Mouse (Mus musculus): ENCODE data around the gene 1520401A03Rik. TPM values are rescaled to one million over a fixed set of nuclear protein-coding genes. Genes with fewer than 3 reads are reported as not detected.

1520401A03Rik gene
- polyA plus RNA-seq, 1 experiment: 7.1 TPM

DNA sequence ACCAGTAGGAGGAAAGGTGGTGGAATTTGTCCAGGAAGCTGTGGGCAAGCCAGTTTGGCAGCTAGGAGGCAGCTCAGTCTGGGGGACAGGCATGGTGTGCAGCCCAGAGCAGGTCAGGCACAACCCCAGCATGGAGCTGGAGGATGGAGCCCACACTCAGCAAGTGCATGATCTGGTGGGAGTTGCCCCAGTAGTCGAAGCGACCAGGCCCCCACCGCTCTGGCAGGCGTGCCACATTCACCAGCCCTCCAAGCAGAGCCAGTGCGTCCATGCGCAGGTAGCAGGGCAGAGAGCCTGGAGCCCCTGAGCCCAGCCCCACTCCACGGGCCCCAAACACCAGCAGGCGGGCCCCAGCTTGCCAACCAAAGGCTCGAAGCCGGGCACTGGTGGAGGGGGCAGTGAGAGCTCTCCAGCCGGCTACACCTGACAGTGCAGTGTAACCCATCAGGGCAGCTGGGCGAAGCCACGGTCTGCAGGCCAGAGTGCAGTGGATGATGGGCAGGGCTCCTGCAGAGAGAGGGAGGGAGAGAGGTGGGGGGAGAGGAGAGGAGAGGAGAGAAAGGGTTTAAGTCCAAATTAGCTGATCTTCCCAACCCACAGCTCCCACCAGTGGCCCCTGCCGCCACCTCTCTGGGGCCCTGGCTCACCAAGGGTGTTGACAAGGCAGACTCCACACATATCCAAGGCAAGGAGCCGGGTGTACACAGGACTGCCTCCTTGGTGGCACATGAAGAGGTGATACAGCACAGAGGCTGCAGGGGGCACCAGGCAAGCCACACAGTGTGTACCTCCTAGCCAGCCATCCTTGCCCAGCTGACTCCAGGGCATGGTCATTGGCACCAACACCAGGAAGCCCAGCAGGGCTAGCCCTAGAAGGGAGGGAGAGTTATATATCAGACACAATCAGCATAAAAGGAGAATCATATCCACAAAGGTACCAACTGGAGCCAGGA lies 15.2 kb upstream of the 1520401A03Rik start:
- Histone ChIP-seq H3K27me3 (ENCODE audit: control insufficient read depth, insufficient read depth, low read length) (0 out of 2 replicates have a peak, but pooled peaks cover 4% of the 10 kb centered on the region), H3K27ac (ENCODE audit: control insufficient read depth, insufficient read depth, low read depth, low read length) (no peak overlapping the region), H3K4me3 (ENCODE audit: control insufficient read depth, low read depth, low read length) (no peak overlapping the region), H3K36me3 (ENCODE audit: control insufficient read depth, insufficient read depth, low read length) (no peaks in the 10 kb centered on the region), H3K4me1 (ENCODE audit: control insufficient read depth, insufficient read depth, low read length) (peaks cover 24% of the 10 kb centered on the region)
- no peak for TF ChIP-seq POLR2A (IDR thresholded peaks at IDR 0.05; ENCODE audit: control insufficient read depth, low read depth, low read length)
- no peak for TF ChIP-seq CTCF (IDR thresholded peaks at IDR 0.05; ENCODE audit: control insufficient read depth, insufficient read depth, insufficient replicate concordance, low read depth, low read length)

DNA sequence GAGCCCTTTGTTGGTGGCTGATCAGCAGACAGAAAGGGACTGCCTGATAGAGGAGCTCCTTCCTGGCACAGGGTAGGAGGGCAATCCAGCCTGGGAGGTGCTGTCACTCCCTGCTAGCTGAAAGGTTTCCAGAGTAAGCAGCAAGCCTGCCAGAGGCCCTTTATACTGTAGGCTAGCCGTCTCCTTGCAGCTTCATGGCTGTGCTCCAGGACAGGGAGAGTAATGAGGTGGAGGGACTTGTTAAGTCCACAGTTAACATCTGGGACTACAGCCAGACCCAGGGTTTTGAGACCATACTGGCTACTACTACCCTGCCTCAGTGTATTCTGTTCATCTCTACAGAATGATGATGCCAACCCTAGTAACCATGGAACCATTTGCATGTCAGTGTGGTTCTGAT lies 11.8 kb upstream of the 1520401A03Rik start:
- no peak overlapping the region; the same call in 1 of the 2 replicates for H3K4me3 ChIP-seq (ENCODE audit: control insufficient read depth, low read depth, low read length)
- no peak overlapping the region for H3K27ac ChIP-seq (ENCODE audit: control insufficient read depth, insufficient read depth, low read depth, low read length)
- peaks cover under 1% of the 10 kb centered on the region; the same call in 1 of the 2 replicates for H3K4me1 ChIP-seq (ENCODE audit: control insufficient read depth, insufficient read depth, low read length)
- no peaks in the 10 kb centered on the region; the same call in 1 of the 2 replicates for H3K36me3 ChIP-seq (ENCODE audit: control insufficient read depth, insufficient read depth, low read length)
- no peak for TF ChIP-seq POLR2A (IDR thresholded peaks at IDR 0.05; ENCODE audit: control insufficient read depth, low read depth, low read length)
- no peak for TF ChIP-seq CTCF (IDR thresholded peaks at IDR 0.05; ENCODE audit: control insufficient read depth, insufficient read depth, insufficient replicate concordance, low read depth, low read length)
- no peaks in the 10 kb centered on the region for H3K27me3 ChIP-seq (ENCODE audit: control insufficient read depth, insufficient read depth, low read length)

DNA sequence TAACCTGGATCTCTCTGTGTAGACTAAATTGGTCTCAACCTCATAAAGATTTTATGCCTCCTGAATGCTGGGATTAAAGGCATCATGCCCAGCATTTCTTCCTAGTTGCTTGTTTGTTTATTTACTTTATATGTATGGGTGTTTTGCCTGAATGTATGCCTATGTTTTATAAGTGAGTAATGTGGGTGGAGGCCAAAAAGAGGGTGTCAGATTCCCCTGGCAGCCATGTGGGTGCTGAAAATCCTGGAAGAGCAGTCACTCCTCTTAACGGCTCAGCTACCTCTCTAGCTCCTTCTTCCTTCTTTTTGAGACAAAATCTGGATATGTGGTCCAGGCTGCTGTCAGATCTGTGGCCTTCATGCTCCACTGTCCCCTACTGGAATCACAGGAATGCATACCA lies 7.9 kb upstream of the 1520401A03Rik start:
- H3K27ac ChIP-seq (ENCODE audit: control insufficient read depth, insufficient read depth, low read depth, low read length): no peak overlapping the region
- H3K4me1 ChIP-seq (ENCODE audit: control insufficient read depth, insufficient read depth, low read length): peaks cover 5% of the 10 kb centered on the region
- H3K27me3 ChIP-seq (ENCODE audit: control insufficient read depth, insufficient read depth, low read length): no peaks in the 10 kb centered on the region
- TF ChIP-seq CTCF (IDR thresholded peaks at IDR 0.05; ENCODE audit: control insufficient read depth, insufficient read depth, insufficient replicate concordance, low read depth, low read length) (no peak), POLR2A (IDR thresholded peaks at IDR 0.05; ENCODE audit: control insufficient read depth, low read depth, low read length) (no peak)
- no peak overlapping the region for H3K4me3 ChIP-seq (ENCODE audit: control insufficient read depth, low read depth, low read length)
- no peaks in the 10 kb centered on the region; the same call in 1 of the 2 replicates for H3K36me3 ChIP-seq (ENCODE audit: control insufficient read depth, insufficient read depth, low read length)

- TF ChIP-seq CTCF (IDR thresholded peaks at IDR 0.05; ENCODE audit: control insufficient read depth, insufficient read depth, insufficient replicate concordance, low read depth, low read length) (no peak), POLR2A (IDR thresholded peaks at IDR 0.05; ENCODE audit: control insufficient read depth, low read depth, low read length) (no peak)
- Histone ChIP-seq H3K4me1 (ENCODE audit: control insufficient read depth, insufficient read depth, low read length) (peaks cover 16% of the 10 kb centered on the region), H3K4me3 (ENCODE audit: control insufficient read depth, low read depth, low read length) (peak overlapping the region; percentile 94), H3K27me3 (ENCODE audit: control insufficient read depth, insufficient read depth, low read length) (no peaks in the 10 kb centered on the region), H3K27ac (ENCODE audit: control insufficient read depth, insufficient read depth, low read depth, low read length) (peak overlapping the region; percentile 29), H3K36me3 (ENCODE audit: control insufficient read depth, insufficient read depth, low read length) (no peaks in the 10 kb centered on the region)
Measured at GRCm38 (mm10) chr17:23726758-23727142, 4.2 kb upstream of the 1520401A03Rik start.

DNA sequence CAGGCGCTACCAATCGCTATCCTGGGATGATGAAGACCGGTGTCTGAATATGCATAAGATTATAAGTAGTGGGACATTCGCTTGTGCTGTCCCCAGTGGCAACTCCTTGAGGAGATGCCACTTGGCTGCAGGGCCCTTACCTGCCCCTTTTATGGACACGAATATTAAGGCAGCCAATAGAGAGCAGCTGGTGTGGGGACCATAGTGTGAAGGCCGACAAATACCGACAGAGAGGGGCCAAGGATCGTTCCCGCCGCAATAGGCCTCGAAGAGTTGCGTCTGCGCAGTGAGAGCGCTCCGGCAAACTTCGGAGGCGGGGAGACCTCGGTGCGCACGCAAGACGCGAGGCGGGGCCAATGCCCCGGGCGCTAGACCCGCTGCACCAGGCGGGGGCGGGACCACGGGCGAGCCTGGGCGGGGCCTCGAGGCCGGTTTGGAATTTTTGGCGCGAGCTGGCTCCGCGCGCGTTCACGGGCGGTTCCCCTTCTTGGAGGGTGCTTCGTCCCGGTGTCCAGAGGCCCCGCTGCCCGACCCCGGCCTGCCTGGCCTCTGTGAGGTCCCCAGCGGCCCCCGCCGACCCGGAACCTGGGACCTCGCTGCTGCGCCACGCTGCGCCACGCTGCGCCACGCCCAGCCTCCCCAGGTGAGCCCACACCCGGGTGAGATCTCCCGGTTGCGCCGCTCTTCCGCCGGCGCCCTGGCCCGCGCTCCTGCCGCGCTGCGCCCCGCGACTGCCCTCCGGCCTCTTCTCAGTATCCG lies 3.6 kb upstream of the 1520401A03Rik start, which contains the start of gene Pkmyt1:
TSS of gene Pkmyt1 (plus strand) at position 338 of the 759 bp plus-strand sequence.
- Histone ChIP-seq H3K27ac (ENCODE audit: control insufficient read depth, insufficient read depth, low read depth, low read length) (peak within 1 kb of the TSS; percentile 88), H3K4me3 (ENCODE audit: control insufficient read depth, low read depth, low read length) (peak within 1 kb of the TSS; percentile 94), H3K27me3 (ENCODE audit: control insufficient read depth, insufficient read depth, low read length) (no peaks in the 10 kb centered on the region), H3K36me3 (ENCODE audit: control insufficient read depth, insufficient read depth, low read length) (no peaks in the 10 kb centered on the region), H3K4me1 (ENCODE audit: control insufficient read depth, insufficient read depth, low read length) (peaks cover 16% of the 10 kb centered on the region)
- TF ChIP-seq POLR2A (IDR thresholded peaks at IDR 0.05; ENCODE audit: control insufficient read depth, low read depth, low read length) (peak; percentile 84), CTCF (IDR thresholded peaks at IDR 0.05; ENCODE audit: control insufficient read depth, insufficient read depth, insufficient replicate concordance, low read depth, low read length) (no peak)

DNA sequence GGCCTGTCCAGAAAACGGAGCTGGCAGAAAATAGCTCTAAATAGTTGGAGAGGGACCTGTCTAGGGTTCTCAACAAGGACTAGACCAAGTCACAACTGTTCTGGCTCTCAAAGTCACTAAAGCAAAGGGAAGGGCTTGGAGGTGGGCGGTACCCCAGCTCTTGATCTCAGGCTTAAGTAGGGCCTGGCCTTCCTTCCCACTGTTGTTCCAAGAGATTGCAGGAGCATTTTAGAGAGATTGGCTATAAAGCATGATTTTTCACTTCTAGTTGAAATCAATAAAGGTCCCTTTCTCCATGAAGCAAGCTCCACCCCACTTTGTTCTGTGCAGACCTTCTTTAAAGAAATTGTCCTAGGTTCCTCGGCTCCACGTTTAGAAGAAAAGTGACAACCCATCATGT lies 2.9 kb upstream of the 1520401A03Rik start:
- Histone ChIP-seq H3K27me3 (ENCODE audit: control insufficient read depth, insufficient read depth, low read length) (no peaks in the 10 kb centered on the region), H3K36me3 (ENCODE audit: control insufficient read depth, insufficient read depth, low read length) (no peaks in the 10 kb centered on the region), H3K4me3 (ENCODE audit: control insufficient read depth, low read depth, low read length) (peak overlapping the region; percentile 94), H3K27ac (ENCODE audit: control insufficient read depth, insufficient read depth, low read depth, low read length) (peak overlapping the region; percentile 88), H3K4me1 (ENCODE audit: control insufficient read depth, insufficient read depth, low read length) (peaks cover 18% of the 10 kb centered on the region)
- TF ChIP-seq POLR2A (IDR thresholded peaks at IDR 0.05; ENCODE audit: control insufficient read depth, low read depth, low read length) (no peak), CTCF (IDR thresholded peaks at IDR 0.05; ENCODE audit: control insufficient read depth, insufficient read depth, insufficient replicate concordance, low read depth, low read length) (no peak)

GRCm38 (mm10) chr17:23721886-23722285 lies 697 bp downstream of the 1520401A03Rik start:
- no peak overlapping the region for H3K4me3 ChIP-seq (ENCODE audit: control insufficient read depth, low read depth, low read length)
- TF ChIP-seq POLR2A (IDR thresholded peaks at IDR 0.05; ENCODE audit: control insufficient read depth, low read depth, low read length) (no peak), CTCF (IDR thresholded peaks at IDR 0.05; ENCODE audit: control insufficient read depth, insufficient read depth, insufficient replicate concordance, low read depth, low read length) (no peak)

More at GRCm38 (mm10) chr17:23721886-23722285, 697 bp downstream of the 1520401A03Rik start:
- Histone ChIP-seq H3K27ac (ENCODE audit: control insufficient read depth, insufficient read depth, low read depth, low read length) (no peak overlapping the region), H3K4me1 (ENCODE audit: control insufficient read depth, insufficient read depth, low read length) (peaks cover 17% of the 10 kb centered on the region), H3K36me3 (ENCODE audit: control insufficient read depth, insufficient read depth, low read length) (no peaks in the 10 kb centered on the region), H3K27me3 (ENCODE audit: control insufficient read depth, insufficient read depth, low read length) (no peaks in the 10 kb centered on the region)
